Mouse (Mus musculus) splenic B cell, adult 2 months (primary cell): ENCODE results near the gene Trabd2b.

Source experiments
- DNase-seq: peaks from one replicate; pipeline ENCODE4 v3.0.0-alpha.2; 2011; ENCODE audit warnings: low read depth, low spot score
- H3K27me3 ChIP-seq: 2 replicates; pipeline ENCODE4 v1.6.1; 2012; ENCODE audit warnings: mild to moderate bottlenecking, low read length, moderate library complexity, mixed read lengths; ENCODE audit not compliant: control insufficient read depth, poor library complexity, insufficient read depth, severe bottlenecking
- H3K36me3 ChIP-seq: 2 replicates; pipeline ENCODE4 v1.6.1; 2012; ENCODE audit warnings: mild to moderate bottlenecking, low read length, moderate library complexity, mixed read lengths; ENCODE audit not compliant: control insufficient read depth, poor library complexity, insufficient read depth, severe bottlenecking

Gene Trabd2b

DNA sequence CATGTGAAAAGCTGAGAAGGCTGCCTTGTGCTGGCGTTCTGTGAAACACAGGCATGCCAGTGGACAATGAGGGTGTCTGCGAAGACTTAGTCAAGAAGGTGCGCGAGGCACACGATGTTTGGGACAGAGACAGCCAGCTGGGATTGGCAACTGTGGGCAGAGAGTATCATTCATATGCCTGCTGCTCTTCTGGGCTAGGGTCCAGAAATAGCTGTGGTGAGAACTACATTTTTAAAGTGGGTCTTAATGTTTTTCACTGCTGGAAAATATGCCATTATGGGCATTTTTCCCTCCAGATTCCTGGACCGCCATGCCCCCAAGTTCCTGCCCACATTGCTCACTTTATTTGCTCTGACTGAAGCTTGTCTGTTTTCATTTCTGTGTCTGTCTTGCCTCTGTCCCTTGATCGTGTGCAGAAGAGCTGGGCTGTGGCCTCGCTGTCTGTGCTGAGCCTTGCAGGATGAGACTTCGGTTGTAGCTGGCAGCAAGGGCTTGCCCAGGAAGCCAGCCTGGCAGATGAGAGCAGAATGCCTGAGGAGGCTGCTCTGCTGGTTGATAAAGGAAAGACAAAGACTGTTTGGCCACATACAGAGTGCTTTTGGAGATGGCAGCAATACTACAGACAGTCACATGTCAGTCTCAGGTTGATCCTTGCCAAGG lies 42.0 kb downstream of the Trabd2b start:
- no peaks in the 10 kb centered on the region for H3K36me3 ChIP-seq
- DNase-seq = no peak
- no peaks in the 10 kb centered on the region for H3K27me3 ChIP-seq

DNA sequence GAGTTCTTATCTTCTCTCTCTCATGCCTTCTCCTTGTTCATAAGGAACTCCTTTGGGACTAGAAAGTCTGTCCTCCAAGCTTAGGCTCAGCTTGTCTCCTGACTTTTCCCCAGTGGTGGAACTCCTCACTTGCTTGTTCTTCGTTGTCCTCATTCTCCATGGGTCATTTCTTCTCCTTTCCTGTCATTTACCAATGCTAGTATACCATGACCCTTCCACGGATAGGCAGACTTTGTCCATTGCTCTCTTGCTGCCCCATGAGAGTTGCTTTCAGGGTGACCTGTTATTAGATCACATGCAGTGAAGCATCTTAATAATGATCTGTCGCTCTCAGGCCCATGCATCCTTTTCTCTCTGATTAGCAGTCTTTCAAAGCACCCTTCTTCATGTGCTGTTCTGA lies 46.6 kb downstream of the Trabd2b start:
- Histone ChIP-seq H3K36me3 (no peaks in the 10 kb centered on the region), H3K27me3 (no peaks in the 10 kb centered on the region)
- DNase-seq = no peak

DNA sequence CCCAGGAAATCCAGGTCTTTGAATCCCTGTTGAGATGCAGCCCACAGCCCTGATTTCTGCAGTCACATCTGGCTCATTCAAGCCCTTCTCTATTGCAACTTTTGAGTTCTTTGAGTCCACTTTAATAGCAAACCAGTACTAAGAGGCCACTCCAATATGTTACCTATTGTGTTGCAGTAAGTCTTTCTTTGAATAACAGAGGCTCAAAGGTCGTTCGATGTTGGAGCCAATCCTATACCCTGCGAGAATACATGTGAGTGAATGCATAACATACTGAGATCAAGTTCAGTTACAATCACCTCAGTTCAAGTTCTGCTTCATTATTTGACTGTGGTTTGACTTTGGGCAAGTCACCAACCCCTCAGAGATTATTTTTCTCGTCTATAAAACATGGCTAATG lies 47.5 kb downstream of the Trabd2b start:
- H3K27me3 ChIP-seq = no peaks in the 10 kb centered on the region
- no peak for DNase-seq
- no peaks in the 10 kb centered on the region for H3K36me3 ChIP-seq

DNA sequence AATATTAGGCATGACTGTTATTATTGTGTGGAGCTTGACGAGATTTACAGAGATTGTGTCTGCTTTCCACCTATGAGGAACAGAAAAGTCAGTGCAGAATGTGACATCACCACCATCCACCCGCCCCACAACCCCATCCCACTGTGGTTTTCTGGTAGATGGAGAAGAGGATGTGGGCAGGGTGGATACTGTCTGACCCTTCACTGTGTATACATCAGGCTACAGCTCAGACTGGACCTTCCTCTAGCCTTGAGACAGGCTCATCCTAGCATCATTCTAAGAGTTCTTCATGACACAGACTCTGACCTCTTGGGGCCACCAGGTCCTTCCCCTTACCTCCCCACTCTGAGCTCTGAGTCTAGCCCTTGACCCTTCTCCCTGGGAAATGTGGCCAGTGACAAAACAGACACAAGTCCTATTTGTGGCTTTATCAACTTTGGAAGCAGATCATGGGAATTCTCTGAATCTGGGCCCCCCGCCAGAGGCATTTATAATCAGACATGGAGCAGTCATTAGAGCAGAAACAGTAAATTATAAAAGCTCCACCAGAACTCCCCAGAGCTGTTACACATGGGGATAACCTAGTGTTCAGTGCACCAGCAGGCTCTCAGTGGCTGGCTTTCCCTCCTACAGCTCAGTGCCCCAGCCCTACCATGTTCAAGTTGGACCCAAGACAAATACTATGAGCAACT lies 48.1 kb downstream of the Trabd2b start:
- Histone ChIP-seq H3K36me3 (no peaks in the 10 kb centered on the region), H3K27me3 (no peaks in the 10 kb centered on the region)
- DNase-seq = no peak

DNA sequence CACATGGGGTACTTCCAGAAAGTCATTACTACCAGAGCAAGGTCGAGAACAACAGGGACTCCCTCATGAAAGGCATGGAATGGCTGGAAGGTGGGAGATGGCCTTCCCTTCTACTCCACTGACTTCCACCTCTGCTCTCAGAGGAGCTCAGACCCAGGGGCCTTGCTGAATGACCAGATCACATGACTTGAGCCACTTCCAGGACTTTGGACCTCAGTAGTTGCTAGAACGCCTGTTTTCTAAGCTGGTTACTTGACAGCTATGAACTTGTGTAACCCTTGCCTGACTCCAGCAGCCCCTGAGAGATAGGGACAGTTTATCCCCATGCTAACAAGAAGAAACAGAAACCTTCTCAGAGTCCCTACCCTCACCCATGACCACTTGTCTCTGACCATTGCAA lies 50.6 kb downstream of the Trabd2b start:
- DNase-seq = no peak
- H3K27me3 ChIP-seq = no peaks in the 10 kb centered on the region
- no peaks in the 10 kb centered on the region for H3K36me3 ChIP-seq

DNA sequence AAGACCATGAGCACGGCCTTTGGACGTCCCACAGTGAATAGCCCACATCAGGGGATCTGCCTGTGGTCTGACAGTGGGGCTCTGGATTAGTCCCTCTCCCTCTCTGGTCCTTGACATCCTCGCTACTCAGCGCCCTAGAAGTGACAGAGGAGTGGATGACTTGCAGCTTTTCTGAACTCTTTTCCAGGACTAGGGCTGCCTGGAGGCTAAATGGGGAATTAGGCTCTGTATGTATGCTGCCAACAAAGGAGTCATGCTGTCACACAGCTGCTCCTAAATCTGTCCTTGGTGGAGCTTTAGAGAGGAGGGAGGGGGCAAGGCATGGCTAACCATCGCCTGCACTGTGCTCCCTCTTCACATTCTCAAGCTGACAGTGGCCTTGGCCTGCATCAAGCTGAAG lies 53.1 kb downstream of the Trabd2b start:
- Histone ChIP-seq H3K36me3 (no peaks in the 10 kb centered on the region), H3K27me3 (no peaks in the 10 kb centered on the region)
- no peak for DNase-seq

DNA sequence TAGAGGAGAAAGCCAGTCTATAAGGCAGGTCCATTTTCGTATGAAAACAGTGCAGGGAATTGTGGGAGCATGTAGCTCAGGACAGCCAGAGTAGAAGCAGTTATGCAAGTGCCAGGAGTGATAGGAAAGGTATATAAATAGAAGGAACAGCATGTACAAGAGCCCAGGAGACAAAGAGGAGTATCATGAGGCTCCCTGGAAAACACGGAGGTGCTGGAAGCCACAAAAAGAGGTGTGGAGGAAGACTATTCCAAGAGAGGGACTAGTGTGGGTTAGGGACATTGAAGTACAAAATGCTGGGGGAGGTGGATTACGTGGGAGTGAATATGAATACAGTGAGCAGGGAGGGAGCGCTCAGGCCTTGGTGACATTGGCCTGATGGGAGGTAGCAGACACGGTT lies 53.9 kb downstream of the Trabd2b start:
- no peak for DNase-seq
- H3K27me3 ChIP-seq = no peaks in the 10 kb centered on the region
- no peaks in the 10 kb centered on the region for H3K36me3 ChIP-seq

DNA sequence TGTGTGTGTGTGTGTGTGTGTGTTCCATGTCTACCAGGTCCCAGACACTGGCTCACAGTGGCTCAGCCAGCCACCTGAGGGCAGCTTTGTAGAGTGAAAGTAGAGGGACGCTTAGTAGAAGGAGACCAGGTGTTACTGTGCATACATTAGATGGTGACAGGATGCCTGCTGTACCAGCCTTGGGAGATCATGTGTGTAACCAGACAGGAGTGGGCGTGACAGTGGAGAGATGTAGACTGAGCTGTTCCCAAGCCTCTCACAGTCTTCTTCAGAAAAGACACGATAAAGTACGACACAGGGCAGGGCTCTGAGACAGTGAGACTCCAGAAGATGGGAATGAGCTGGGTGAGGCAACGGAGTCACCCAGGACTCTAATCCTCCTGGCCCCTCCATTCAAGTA lies 54.6 kb downstream of the Trabd2b start:
- Histone ChIP-seq H3K27me3 (no peaks in the 10 kb centered on the region), H3K36me3 (no peaks in the 10 kb centered on the region)
- no peak for DNase-seq

DNA sequence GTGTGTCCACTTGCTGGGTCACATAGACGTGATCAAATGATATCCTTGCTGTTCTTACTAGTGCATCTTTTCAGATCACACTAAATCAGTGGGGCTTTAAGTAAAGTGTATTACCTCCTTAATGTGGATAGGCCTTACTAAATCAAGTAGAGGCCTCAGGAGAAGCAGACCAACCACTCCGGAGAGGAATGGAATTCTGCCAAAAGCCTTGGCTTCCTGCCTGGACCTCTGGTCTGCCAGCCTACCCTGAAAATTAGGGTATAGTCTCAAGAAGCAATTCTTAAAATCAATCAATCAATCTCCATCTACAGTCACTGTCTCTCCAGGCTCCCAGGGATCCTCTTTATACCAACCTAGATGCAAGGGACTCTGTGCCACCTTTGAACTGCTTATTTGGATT lies 59.1 kb downstream of the Trabd2b start:
- no peaks in the 10 kb centered on the region for H3K27me3 ChIP-seq

DNA sequence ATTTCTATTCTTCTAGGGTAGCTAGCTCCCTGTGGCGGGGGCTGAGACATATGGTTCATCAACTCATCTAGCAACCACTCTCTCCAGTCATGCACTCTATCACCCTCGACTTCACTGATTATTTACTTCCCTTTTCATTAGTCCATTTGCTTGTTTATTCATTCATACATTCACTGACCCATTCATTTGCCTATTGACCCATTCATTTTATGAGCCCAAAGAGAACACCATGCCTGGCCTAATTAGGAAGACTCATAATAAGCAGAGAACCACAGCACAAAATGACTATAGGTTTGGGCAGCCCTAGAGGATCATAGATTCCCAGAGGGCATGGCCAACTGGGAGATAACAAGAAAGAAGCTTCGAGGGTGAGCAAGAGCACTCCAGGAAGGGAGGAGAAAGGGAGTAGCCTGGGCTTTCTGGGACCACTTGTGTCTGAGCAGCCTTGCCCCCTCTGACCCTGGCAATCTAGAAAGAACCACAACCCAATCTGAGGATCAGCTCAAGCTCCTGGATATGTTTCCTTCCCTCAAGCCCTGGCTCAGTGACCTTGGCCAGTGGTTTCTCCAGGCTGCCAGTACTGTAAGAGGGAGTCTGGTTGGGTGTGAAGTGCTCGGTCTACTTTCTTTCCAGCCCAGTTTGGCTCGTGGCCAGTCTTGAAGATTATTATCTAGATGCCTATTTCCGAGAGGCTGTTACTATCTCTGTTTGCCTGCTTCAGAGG lies 61.0 kb downstream of the Trabd2b start:
- no peaks in the 10 kb centered on the region for H3K27me3 ChIP-seq
- DNase-seq = no peak
- no peaks in the 10 kb centered on the region for H3K36me3 ChIP-seq

More for the DNA sequence above, 59.1 kb downstream of the Trabd2b start:
- no peaks in the 10 kb centered on the region for H3K36me3 ChIP-seq
- DNase-seq = no peak

DNA sequence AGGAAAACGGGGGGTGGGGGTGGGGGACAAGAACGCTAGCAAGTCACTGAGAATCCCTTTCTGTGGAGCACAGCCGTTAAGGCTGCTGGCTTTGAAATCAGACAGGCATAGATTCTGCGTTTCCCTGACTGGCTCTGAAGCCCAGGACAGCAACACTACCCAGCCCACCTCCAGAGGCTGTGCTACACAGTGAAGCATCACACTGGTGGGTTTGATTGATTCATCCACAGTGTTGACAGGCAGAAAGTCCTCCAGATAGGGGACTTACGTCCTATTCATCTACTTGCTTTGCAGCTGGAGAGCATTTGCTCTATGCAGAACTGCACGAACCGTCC lies 61.5 kb downstream of the Trabd2b start:
- Histone ChIP-seq H3K27me3 (no peaks in the 10 kb centered on the region), H3K36me3 (no peaks in the 10 kb centered on the region)
- DNase-seq = no peak

DNA sequence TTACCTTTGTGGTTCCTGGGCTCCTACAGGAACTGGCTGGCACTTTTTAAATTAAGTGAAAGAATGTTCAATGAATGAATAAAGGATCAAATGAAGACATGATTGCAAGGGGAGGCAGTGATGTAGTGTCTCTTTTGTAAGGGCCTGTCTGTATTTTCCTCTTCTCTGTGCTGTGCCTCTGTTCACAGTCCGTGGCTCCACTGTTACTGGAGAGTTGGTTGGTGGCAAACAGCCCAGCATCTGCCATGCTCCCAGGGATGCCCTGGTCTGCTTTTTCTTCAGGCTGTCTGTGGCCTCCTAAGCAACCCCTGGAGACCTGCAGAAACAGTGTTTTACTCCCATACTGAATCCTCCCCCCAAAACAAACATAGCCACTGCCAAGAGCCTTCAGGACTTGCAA lies 63.4 kb downstream of the Trabd2b start:
- DNase-seq = no peak
- no peaks in the 10 kb centered on the region for H3K27me3 ChIP-seq
- H3K36me3 ChIP-seq = no peaks in the 10 kb centered on the region

DNA sequence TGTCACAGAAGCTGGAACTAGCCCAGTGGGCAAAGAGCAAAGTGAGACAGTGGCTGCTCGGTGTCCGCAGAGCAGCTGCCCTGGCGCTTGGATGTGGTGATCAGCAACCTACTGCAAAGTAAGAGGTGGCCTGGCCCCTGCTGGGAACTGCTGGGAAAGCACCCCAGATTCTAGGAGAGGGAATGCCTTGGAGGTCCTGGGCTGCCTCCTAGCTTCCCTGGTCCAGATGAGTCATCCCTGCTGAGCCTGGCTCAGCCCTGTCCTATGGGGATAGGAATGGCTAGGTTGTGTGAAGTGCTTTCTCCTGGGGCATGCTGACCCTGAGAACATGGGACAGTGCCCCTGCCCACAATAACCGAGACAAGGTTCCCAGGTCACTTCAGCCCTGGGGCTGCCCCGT lies 65.6 kb downstream of the Trabd2b start:
- Histone ChIP-seq H3K36me3 (no peaks in the 10 kb centered on the region), H3K27me3 (no peaks in the 10 kb centered on the region)
- no peak for DNase-seq

DNA sequence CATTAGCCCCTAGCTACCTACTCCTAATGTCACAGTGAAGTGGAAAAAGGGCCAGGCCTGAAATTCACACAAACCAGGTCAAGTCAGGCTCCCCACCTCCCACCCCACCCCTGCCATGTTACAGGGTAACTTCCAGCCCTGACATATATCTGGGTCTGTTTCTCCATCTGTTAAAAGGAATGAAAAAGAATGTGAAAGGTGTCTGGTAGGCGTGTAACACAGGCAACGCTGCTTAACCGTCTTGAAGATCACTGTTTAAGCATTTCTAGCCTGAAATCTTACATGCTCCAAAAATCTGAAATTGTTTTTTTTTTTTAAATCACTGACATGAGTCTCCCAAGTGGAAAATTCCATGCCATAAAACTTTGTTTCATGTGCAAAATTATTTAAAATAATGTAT lies 69.8 kb downstream of the Trabd2b start:
- Histone ChIP-seq H3K27me3 (no peaks in the 10 kb centered on the region), H3K36me3 (no peaks in the 10 kb centered on the region)
- DNase-seq = no peak

DNA sequence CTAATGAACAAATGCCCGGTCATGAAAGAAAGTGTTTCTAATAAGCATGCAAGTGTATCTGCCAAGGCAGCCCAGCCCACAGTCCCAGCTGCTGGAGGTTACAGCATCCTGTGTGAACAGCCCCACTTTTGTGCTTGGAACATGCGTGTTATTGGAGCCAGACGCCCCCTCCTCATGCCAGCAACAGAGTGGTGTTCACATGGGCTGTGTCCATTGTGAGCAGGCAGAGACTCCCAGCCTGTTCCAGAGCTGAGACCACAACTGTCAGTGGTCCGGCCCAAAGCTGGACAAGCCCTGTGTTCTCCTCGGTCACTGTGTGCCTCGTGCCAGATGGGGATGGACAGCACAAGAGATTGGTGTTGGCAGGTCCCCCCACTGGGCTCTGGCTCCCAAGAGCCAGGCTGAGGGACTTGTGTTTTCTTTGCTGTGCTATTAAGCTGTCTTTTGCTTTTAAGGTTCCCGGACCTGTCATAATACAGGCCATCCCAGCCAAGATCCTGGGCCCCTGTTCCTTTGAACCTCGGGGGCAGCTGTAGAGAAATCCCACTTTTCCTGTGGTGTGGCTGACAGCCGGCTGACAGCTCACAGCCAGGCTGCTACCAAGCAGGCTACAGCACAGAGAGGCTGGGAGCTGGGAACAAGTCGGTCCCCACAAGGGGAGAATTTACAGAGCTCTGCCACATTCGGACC lies 70.7 kb downstream of the Trabd2b start:
- no peak for DNase-seq
- Histone ChIP-seq H3K27me3 (no peaks in the 10 kb centered on the region), H3K36me3 (no peaks in the 10 kb centered on the region)
